Mouse (Mus musculus) bone marrow, adult 2 months (tissue): ENCODE results near the gene Eif3a. TPM values are rescaled to one million over a fixed set of nuclear protein-coding genes. Genes with fewer than 3 reads are reported as not detected.
A peak's percentile ranks its signal among the peaks of the same experiment; 100 is the strongest.

Source experiments
- H3K27ac ChIP-seq: fragments of 200-500 bp; 2 replicates; pipeline ENCODE4 v1.5.1; 2012; ENCODE audit warnings: low read depth, mild to moderate bottlenecking, control low read depth, inconsistent platforms, low read length; ENCODE audit not compliant: control insufficient read depth, poor library complexity, insufficient read depth
- H3K4me1 ChIP-seq: fragments of 200-500 bp; 2 replicates; pipeline ENCODE4 v1.6.1; 2011; ENCODE audit warnings: low read length; ENCODE audit not compliant: control insufficient read depth, insufficient read depth
- H3K4me3 ChIP-seq: fragments of 200-500 bp; replicated peaks from 2 replicates; pipeline ENCODE3; 2011; ENCODE audit warnings: mild to moderate bottlenecking, low read depth, low read length, control low read depth; ENCODE audit not compliant: control insufficient read depth
- CTCF ChIP-seq: fragments of 200-500 bp; IDR thresholded peaks from 2 replicates; pipeline ENCODE4 v1.5.1; 2011; ENCODE audit warnings: low read length, control low read depth; ENCODE audit not compliant: control insufficient read depth, insufficient read depth
- POLR2A ChIP-seq: fragments of 200-500 bp; IDR thresholded peaks from 2 replicates; pipeline ENCODE4 v1.6.1; 2011; ENCODE audit warnings: low read depth, mild to moderate bottlenecking, control low read depth, low read length, borderline replicate concordance; ENCODE audit not compliant: control insufficient read depth
- WGBS: fragments of 180-500 bp; shearing (Covaris S2); methylation state at CpG from one replicate; pipeline ENCODE4 v1.1.7; 2018; 5-methylcytosine and 5-hydroxymethylcytosine counted together
- polyA plus RNA-seq: library from polyadenylated mRNA; stranded (reverse); fragments of >200 nt; gene quantifications from 2 replicates; pipeline ENCODE4 v1.2.4, GENCODE M21; 2011; ENCODE audit warnings: low replicate concordance; ENCODE audit not compliant: missing spikeins, insufficient read depth, insufficient read length

Gene Eif3a
- 70.8 and 99.7 TPM in 2 replicates for polyA plus RNA-seq

DNA sequence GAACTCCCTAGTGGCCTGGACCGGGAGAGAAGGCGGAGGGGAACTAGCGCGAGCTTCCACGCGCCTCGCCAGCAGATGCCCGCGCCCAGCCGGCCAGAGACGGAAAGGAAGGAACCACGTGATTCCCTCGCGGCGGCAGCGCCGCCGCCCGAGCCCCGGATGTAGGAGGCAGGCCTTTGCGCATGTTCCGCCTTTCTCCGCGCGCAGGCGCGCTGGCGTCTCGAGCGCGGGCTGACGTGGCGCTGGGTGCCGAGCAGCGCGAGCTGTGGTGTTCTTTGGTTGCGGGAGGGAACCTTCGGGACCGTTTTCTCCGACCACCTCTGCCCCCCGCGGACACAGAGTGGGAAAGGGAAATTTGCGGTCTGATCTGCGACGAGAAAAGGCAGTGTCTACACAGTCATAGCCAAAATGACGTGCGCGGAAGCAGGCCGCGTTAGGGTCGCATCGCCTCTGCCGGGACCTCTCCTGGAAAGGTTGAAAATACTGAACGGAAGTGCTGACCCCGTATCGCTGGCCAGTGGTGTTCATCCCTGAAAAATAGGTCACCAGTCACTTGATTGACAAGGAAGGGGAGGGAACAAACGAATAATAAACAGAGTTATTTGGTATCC lies at the start of gene Eif3a:
Gene Eif3a, minus strand, starts transcription at position 108 of the 611 bp plus-strand sequence.
- under 1% methylated on average over 57 of the region's 57 CpGs for WGBS
- H3K4me1 ChIP-seq, result no peaks in the 10 kb centered on the region; the same call in 1 of the 2 replicates

DNA sequence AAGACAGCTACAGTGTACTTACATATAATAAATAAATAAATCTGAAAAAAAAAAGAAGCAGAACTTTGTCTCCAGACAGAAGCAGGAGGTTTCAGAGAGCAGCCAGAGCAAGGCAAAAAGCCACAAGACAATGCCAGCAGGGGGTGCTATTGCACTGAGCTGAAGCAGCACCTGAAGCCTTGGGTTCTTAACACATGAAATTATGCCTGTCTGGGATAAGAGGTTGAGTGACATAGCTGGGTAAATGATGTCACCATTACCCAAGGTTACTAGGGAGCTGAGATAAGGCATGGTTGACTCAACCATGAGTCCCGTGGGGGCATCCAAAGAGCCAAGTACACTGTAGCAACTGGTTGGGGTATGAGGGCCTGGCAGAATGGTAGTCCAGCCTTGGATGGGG lies 47.3 kb upstream of the Eif3a start:
- no peaks in the 10 kb centered on the region for H3K4me1 ChIP-seq
- no peak for TF ChIP-seq POLR2A
- TF ChIP-seq CTCF, result peak; percentile 93
- H3K4me3 ChIP-seq, result no peak overlapping the region
- WGBS, result 48% methylated on average over 1 of the region's 1 CpGs
- H3K27ac ChIP-seq, result no peak overlapping the region

More for the DNA sequence above, at the start of gene Eif3a:
- Histone ChIP-seq H3K4me3 (peak within 1 kb of the TSS; percentile 80), H3K27ac (peak within 1 kb of the TSS; percentile 92)
- no peak for TF ChIP-seq CTCF
- peak; percentile 99 for TF ChIP-seq POLR2A

DNA sequence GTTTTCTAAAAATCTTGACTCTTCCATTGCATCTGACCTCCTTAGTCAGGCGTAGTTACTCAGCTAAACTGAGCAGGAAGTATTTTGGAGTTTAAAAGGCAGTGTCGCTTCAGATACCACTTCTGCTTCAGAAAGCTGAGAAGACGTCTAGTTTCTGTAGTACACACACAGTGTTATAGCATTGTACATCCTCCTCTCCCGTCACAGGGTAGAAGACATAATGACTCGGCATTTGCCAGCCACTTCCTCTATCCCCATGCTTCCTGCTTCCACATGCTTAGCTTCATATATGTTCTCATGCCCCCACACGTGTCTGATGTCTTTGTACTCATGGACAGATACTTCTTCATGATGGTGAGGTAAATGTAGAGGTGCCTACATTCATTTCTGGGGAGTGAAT lies 28.2 kb upstream of the Eif3a start:
- TF ChIP-seq POLR2A (no peak), CTCF (no peak)

DNA sequence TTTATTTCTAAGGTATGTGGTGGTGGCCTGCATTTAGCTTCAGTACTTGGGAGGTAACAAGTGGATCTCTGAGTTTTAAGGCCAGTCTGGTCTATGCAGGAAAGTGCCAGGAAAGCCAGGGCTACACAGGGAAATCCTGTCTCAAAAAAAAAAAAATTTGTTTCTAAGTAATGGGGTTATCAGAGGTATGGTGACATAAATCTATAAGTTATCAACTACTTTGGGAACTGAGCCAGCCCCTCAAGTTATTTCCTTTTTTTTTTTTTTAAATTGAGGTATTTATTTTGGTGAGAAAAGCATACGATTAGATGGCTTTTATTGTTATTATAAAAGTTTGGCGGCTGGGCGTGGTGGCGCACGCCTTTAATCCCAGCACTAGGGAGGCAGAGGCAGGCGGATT lies 22.7 kb upstream of the Eif3a start:
- Histone ChIP-seq H3K27ac (no peak overlapping the region), H3K4me1 (no peaks in the 10 kb centered on the region), H3K4me3 (no peak overlapping the region)
- TF ChIP-seq CTCF (no peak), POLR2A (no peak)
- WGBS, result 86% methylated on average over 6 of the region's 6 CpGs

More for the DNA sequence above, 28.2 kb upstream of the Eif3a start:
- Histone ChIP-seq H3K27ac (no peak overlapping the region), H3K4me1 (no peaks in the 10 kb centered on the region), H3K4me3 (no peak overlapping the region)
- WGBS, result 29% methylated on average over 6 of the region's 6 CpGs

DNA sequence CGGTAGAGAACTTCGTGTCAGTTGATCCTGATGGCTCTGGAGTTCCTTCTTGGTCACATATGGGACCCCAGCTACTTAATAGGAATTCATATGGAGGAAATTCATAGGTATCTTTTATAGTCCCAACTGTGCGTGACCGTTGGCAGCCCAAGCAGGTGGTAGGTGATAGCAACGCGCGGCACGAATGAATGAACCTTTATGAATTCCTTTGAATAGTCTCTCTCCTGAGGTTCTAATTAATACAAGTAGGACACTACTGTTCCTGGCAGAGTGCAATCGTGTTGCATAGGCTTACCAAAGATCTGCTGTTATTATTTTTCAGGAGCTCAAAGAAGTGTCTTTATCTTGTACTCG lies 21.6 kb upstream of the Eif3a start:
- no peak overlapping the region for H3K27ac ChIP-seq
- WGBS, result 10% methylated on average over 10 of the region's 10 CpGs
- no peaks in the 10 kb centered on the region for H3K4me1 ChIP-seq
- TF ChIP-seq CTCF, result no peak
- TF ChIP-seq POLR2A, result no peak
- H3K4me3 ChIP-seq, result peak overlapping the region; percentile 73

DNA sequence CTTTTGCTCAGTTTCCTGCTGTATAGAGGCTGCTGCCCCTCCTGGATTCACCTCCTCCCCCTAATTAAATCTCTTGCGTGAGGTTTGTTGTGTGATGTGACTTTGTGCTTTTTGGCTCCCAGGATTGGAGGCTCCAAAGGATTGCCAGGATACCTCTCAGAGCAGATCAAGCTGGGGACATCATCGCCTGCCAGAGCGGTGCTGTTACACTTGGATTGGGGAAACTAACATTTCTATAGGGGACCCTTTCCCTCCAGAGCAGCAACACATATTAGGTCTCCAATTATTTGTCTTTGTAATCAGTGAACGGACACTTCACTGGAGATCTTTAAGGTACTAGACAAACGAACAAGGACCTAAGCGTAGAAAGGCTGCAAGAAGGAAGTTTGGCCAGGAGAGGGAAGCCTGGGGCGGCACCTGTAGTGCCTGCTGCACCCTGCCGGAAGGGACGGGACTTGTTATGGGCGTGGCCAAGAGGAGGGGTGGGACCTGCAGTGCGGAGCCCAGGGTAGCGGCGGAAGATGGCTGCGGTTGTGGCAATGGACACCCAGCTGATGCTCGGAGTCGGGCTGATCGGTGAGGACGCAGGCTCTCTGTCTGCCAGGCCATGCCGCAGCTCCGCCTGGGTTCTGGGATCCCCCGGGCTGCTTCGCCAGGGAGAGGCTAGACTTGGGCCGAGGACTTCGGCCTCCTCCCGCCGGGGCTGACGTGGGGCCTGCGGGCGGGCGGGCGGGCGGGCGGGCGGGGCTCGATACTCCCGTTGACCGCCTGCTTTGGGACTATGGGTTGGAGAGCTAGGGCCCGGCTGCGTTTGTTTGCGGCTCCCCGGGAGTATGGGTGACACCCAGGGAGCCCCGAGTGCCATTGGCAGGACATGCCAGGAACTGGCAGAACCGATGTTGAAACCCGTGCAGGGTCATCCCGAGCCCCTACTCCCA lies 20.9 kb upstream of the Eif3a start, which contains the start of gene Fam45a:
Gene Fam45a, plus strand, starts transcription at position 488 of the 938 bp plus-strand sequence.
- TF ChIP-seq CTCF (peak; percentile 79), POLR2A (peak; percentile 96)

DNA sequence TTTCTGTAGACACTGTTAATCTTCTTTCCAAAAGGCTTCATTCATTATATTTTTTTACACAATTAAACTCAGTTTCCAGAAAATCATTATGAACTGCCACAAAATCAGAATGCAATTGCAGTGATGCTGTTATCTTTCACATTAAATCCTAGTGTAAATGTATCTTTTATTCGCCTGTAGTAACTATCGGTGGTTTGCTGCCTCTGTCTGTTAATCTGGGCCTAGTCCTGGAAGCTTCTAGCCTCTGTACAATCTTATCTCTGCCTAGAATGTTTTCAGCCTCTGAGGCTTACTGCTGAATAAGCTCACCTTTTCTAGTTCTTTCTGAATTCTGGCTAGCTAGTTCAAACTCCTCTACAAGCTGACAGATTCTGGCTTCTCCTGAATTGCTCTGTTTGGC lies 19.5 kb upstream of the Eif3a start:
- Histone ChIP-seq H3K4me1 (no peaks in the 10 kb centered on the region), H3K4me3 (no peak overlapping the region), H3K27ac (no peak overlapping the region)
- TF ChIP-seq CTCF, result no peak
- TF ChIP-seq POLR2A, result no peak
- WGBS, result 56% methylated on average over 2 of the region's 2 CpGs

More for the DNA sequence above, 20.9 kb upstream of the Eif3a start, which contains the start of gene Fam45a:
- Histone ChIP-seq H3K27ac (peak within 1 kb of the TSS; percentile 60), H3K4me1 (no peaks in the 10 kb centered on the region), H3K4me3 (peak within 1 kb of the TSS; percentile 73)
- WGBS, result 5% methylated on average over 45 of the region's 45 CpGs

DNA sequence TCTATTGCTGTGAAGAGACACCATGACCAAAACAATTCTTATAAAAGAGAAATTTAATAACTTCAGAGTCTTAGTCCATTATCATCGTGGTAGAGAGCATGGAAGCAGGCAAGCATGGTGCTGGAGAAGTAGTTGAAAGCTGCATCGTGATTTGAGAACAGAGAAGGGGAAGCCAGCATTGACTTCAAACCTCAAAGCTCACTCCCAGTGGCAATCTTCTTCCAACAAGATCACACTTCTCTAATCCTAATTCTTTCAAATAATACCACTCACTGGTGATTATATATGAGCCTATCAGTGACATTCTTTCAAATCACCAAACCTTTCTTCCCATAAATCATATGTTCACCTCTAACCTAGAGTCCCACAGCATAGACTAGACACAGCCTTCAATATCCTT lies 14.4 kb upstream of the Eif3a start:
- Histone ChIP-seq H3K27ac (no peak overlapping the region), H3K4me1 (no peaks in the 10 kb centered on the region; the same call in 1 of the 2 replicates), H3K4me3 (no peak overlapping the region)
- 18% methylated on average over 2 of the region's 2 CpGs for WGBS
- TF ChIP-seq CTCF (no peak), POLR2A (no peak)
